Mouse (Mus musculus): ENCODE measurements around the gene Cd101. TPM values are rescaled to one million over a fixed set of nuclear protein-coding genes. Genes with fewer than 3 reads are reported as not detected.

Cd101 gene
- polyA plus RNA-seq, 1 experiment from 2014 or later: 1.0 TPM

DNA sequence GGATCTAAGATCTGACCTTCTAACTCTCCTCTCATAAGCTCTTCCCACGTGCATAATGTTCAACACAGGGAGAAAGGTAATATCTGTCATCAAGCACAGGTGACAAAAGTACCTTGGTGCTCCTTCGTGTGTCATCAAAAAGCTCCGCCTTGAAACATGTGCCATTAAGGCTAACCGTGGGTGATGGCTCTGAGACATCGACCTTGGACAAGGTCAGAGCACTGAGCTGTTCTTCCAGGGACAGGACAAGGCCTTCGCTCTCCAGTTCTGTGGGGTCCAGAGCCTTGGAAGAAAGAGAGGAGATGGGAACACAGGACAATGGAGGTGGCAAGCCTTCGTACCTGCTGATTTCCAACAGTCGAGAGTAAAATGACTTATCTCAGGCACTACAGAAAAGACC, 82.1 kb downstream of the Cd101 start:
- Histone ChIP-seq H3K9ac (ENCODE audit: low read depth, low read length) (no peak overlapping the region), H3K36me3 (ENCODE audit: control insufficient read depth, insufficient read depth) (peaks cover 63% of the 10 kb centered on the region)
- 89% methylated on average over 8 of the region's 8 CpGs for WGBS

More for the DNA sequence above, 82.1 kb downstream of the Cd101 start:
- H3K4me2 ChIP-seq (replicated peaks; ENCODE audit: low read depth): no peak overlapping the region
- no peaks in the 10 kb centered on the region for H3K27me3 ChIP-seq (replicated peaks; ENCODE audit: control insufficient read depth, insufficient read depth, low read length)
- no peak for TF ChIP-seq CTCF (IDR thresholded peaks at IDR 0.05; ENCODE audit: low read depth)
- no peak for ATAC-seq
- no peak overlapping the region for H3K27ac ChIP-seq (ENCODE audit: low read depth, low read length)
- H3K4me1 ChIP-seq (replicated peaks; ENCODE audit: control insufficient read depth, insufficient read depth, low read length): no peaks in the 10 kb centered on the region
- no peak overlapping the region for H3K4me3 ChIP-seq (ENCODE audit: low read depth, low read length)
- H3K9me3 ChIP-seq (ENCODE audit: control insufficient read depth): no peaks in the 10 kb centered on the region

Other genes starting within 250 kb of the Cd101 start
- gene Vtcn1, start 204.1 kb downstream of the Cd101 start, polyA plus RNA-seq (2015; fragmentation: Nextera tagmentation; extraction: Ambion mirVana): 0.08 and 0.18 TPM in 2 replicates
- gene Trim45, start 107.4 kb downstream of the Cd101 start, polyA plus RNA-seq (2015; fragmentation: Nextera tagmentation; extraction: Ambion mirVana): 1.6 TPM in 2 replicates
- 2.7 and 3.4 TPM in 2 replicates for gene Ttf2, start 59.9 kb downstream of the Cd101 start, polyA plus RNA-seq (2015; fragmentation: Nextera tagmentation; extraction: Ambion mirVana)
- 5.6 and 6.1 TPM in 2 replicates for gene Ptgfrn, start 80.7 kb upstream of the Cd101 start, polyA plus RNA-seq (2015; fragmentation: Nextera tagmentation; extraction: Ambion mirVana)